Comparison of ENCODE assay signal across 25 mouse cellular contexts in genomic region chr4:107928269-107928668, GRCm38 (mm10). TPM values are rescaled to one million over a fixed set of nuclear protein-coding genes. Genes with fewer than 3 reads are reported as not detected.
"Had no signal": no experiment of that assay in that cellular context is flagged by ENCODE, and none has a peak within 500 bp of the region (broad histone marks: within the 10 kb centered on the region; RNA-seq: fewer than 3 reads in every experiment).

No protein-coding gene starts in this region.

- H3K36me3 ChIP-seq: intestine, embryonic 15.5 days; limb, embryonic 12.5 days; limb, embryonic 15.5 days had no signal

- H3K9ac ChIP-seq: intestine, embryonic 15.5 days; limb, embryonic 12.5 days; limb, embryonic 15.5 days; lung, embryonic 14.5 days had no signal

- H3K4me2 ChIP-seq: intestine, embryonic 15.5 days; limb, embryonic 12.5 days; limb, embryonic 15.5 days; lung, embryonic 14.5 days; midbrain, embryonic 11.5 days had no signal

- DNase-seq: kidney, adult 18-20 months; kidney, adult 9 months; kidney, postnatal 14 days; kidney, postnatal 4 days; left cerebral cortex, postnatal 4 days; lung, embryonic 14.5 days; midbrain, embryonic 14.5 days; right cerebral cortex, adult 18-20 months; right cerebral cortex, postnatal 14 days; right cerebral cortex, postnatal 4 days; thymus, adult 2 months; thymus, postnatal 14 days; thymus, postnatal 4 days had no signal

- H3K4me3 ChIP-seq: intestine, embryonic 15.5 days; limb, embryonic 12.5 days; limb, embryonic 15.5 days; megakaryocyte, embryonic 14.5 days had no signal

- ATAC-seq: intestine, embryonic 15.5 days; lung, postnatal 0 days had no signal

- H3K27ac ChIP-seq: intestine, embryonic 15.5 days; limb, embryonic 12.5 days; limb, embryonic 15.5 days; macrophage; stomach, postnatal 0 days had no signal

- H3K4me1 ChIP-seq: intestine, embryonic 15.5 days; limb, embryonic 12.5 days; limb, embryonic 15.5 days had no signal

- H3K9me3 ChIP-seq: intestine, embryonic 15.5 days; limb, embryonic 12.5 days; limb, embryonic 15.5 days; megakaryocyte, embryonic 14.5 days had no signal

- H3K27me3 ChIP-seq: intestine, embryonic 15.5 days; limb, embryonic 12.5 days; limb, embryonic 15.5 days had no signal

RNA-seq across cellular contexts. Expression of gene Slc1a7, which starts 39.9 kb away (rescaled TPM):
- polyA plus RNA-seq: kidney, embryonic 16.5 days; limb, embryonic 12.5 days; macrophage; midbrain, embryonic 11.5 days; midbrain, embryonic 14.5 days; neural tube, embryonic 11.5 days; neural tube, embryonic 14.5 days; stomach, embryonic 14.5 days had no signal
